Mouse (Mus musculus) embryo, embryonic 9.5 days (tissue): Measurements from ENCODE around the gene Hist1h3a.
"Not testable (repeated sequence)": the region's sequence is repeated elsewhere in the genome, so short reads cannot be mapped to it uniquely, and the experiment has no call there.

ENCODE experiments used
- DNase-seq: peaks from one replicate; pipeline ENCODE4 v3.0.0-alpha.2; 2017; ENCODE audit errors: extremely low spot score

Hist1h3a gene

DNA sequence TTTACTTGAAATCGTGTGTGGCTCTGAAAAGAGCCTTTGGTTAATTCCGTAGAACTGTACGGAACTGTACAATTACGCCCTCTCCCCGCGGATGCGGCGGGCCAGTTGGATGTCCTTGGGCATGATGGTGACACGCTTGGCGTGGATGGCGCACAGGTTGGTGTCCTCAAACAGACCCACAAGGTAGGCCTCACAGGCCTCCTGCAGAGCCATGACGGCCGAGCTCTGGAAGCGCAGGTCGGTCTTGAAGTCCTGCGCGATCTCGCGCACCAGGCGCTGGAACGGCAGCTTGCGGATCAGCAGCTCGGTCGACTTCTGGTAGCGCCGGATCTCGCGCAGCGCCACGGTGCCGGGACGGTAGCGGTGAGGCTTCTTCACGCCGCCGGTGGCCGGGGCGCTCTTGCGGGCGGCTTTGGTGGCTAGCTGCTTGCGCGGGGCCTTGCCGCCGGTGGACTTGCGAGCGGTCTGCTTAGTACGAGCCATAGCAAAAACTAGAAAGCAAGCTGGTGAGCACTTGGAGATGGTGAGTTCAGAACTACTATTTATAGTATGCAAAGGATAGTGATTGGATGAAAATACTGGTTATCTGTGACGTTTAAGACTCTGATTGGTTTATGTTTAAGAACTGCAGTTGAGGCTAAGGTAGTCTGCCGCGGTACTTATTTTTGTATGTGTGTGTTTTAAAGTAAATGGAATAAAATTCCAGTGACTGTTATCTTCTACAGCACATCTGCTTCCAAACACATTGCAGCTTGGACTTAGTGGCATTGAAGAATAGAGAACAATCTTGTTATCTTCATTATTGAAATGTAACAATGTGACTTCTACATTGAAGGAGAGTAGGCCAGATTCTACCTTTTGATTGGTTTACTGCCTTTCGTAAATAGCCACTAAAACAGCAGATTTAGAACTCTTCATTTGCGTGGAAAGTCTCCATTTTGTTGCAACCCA, at the start of gene Hist1h3a:
Gene Hist1h3a (minus strand): TSS at position 516 of the 951 bp plus-strand sequence.
- peak; percentile 90 for DNase-seq

DNA sequence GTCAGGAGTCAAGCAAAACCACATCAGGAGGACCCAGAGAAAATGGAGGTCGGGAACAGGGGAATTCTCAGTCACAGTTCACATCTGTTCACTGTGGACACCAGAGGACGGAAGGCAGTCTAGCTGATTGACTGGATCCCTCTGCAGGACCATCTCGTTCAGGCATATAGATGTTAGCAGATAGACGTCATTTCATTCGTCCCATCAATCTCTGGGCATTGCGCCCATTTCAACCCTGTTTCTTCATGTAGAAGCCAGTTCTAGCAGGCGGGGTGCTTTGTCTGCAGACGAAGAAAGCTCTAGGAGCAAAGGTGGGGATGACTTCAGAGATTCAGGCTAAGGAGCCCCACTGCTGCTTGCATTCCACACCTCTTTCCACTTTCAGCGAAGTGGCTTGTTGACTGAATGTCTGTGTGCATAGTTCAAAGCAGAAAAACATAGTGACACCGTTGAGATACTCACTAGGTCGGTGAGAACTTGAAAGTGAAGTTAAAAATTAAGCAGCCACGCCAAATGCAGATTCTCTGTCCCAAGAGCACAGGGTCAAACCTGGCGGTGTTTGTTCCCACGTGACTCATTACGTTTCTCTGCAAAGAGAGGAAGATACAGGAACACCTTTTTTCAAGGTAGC, 44.4 kb upstream of the Hist1h3a start, which contains the start of gene Slc17a2:
Gene Slc17a2 (plus strand): TSS at position 572 of the 631 bp plus-strand sequence.
- DNase-seq = no peak

DNA sequence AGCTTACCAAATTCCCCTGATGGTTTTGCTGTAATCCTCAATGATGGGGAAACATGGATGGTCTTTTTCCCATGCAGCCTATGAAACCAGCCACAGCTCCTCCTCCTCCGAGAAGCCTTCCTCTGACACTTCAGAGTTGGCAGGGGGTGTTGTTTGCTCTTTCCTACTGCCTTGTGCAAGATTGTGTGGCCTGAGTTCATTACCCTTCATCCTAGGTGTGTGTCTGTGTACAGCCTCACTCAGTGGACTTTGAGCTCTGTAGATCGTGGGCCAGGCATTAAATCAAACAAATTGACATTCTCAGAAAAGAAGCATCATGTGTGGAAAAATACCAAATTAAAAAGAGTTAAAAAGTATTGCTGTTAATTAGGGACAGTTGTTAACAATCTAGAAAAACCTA, 42.3 kb upstream of the Hist1h3a start:
- no peak for DNase-seq

DNA sequence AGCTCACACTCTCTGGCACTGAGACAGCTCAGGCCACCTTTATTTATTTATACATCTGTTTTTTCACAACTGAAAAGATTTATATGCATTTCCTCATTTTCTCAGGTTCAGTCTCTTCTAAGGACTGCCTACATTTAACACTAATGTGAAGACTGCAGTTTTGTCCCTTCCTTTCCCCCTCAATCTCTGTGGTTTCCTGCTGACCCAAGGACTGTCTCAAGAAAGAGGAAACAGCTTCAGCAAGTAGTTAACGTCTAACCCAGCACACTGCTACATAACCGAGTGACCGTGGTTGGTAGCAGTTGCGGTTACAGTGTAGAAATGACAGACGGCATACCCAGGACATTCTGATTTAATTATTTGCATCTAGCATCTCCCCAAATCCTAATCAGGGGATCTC, 37.2 kb upstream of the Hist1h3a start:
- DNase-seq = no peak

DNA sequence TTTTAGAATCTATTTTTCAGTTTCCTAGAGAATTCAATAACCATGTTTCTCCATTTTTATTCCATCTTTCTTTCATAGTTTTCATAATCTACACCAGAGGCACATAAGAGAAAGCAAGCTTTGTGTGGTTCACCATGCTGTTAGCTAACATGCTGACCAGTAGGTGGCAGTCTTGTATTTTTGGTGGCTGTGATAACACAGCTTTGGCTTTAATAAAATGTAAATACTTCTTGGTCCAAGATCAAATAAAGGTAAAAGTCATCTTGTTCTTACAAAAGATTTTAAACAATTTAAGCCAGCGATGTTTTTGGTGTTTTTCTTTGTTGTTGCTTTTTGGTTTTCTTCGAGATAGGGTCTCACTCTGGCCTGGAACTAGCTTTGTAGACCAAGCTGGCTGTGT, 30.3 kb upstream of the Hist1h3a start:
- DNase-seq = peak; percentile 51

DNA sequence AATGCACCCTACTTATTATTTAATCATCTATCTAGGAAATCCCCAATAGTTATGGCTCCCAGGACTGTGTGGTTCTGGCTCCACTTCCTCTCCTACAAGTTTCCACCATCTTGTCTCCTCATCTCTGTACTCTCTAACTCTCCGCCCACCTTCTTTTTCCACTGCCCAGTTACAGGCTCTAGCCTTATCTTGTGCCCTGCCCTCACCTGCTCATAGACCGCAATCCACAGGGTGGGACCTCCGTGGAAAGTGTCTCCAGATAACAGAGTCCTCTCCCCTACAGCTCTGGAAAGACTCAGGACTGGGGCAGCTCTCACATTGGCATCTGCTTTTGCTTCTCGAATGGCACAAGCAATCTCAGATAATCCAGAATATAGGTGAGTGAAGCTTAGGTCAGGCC, 16.8 kb upstream of the Hist1h3a start:
- no peak for DNase-seq

DNA sequence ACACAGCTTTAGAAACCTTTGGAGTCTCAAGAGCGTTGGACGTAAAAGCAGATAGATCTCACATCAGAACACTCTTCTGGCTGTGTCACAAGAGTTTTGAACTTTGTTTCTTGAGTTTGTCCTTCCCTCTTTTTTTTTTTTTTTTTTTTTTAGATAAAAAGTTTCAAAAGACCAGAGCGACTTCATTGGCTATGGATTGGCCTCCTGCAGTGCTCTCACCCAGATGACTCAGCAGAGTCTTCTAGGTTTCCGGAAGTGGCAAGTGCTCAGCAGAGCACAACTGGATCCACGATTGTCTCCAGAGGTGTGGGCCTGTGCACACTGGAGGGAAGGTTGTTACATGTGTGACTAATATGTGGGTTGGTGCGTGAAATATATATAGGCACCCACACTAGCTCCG, 16.2 kb upstream of the Hist1h3a start:
- DNase-seq = no peak

DNA sequence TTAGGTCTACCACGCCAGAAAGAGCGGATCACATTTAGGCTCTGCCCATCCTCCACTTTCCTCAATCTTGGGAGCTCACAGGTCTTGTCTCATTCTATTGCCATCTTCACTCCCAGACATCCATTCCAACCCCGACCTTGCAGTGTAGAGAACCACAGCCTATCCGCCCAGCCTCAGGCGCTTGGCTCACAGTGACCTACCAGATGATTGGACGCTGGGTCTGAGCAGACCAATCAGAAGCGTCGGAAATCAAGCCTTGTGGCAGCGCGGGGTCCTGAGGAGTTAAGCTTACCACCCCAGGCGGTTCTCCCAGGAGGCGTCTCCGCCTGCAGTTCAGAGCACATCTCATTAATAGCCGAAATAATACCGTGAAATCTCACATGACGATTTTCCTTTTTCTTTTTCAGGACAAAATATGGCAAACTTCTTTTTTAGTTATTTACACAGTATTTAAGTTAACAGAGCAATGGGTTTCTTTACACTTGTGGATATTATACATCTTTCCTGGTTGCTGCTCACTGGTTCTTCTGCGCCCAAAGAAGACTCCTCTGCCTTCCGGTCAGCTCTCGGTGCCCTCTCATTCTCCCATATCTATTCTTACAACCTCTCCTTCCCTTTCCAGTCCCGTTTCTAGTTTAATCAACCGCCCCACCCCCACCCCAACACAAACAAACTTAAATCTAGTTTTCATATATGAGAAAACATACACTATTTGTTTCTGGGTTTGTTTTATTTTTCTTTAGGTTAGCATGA, 10.6 kb upstream of the Hist1h3a start:
- peak; percentile 64 for DNase-seq

DNA sequence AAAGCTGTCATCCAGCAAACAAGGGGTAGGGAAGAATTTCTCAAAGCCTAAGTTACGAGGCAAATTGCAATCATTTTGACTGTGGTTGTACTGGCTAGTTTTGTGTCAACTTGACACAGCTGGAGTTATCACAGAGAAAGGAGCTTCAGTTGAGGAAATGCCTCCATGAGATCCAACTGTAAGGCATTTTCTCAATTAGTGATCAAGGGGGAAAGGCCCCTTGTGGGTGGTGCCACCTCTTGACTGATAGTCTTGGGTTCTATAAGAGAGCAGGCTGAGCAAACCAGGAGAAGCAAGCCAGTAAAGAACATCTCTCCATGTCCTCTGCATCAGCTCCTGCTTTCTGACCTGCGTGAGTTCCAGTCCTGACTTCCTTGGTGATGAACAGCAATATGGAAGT, 7.4 kb upstream of the Hist1h3a start, which contains the start of gene Trim38:
Gene Trim38 (plus strand): TSS at position 301 of the 400 bp plus-strand sequence.
- not testable (repeated sequence) for DNase-seq

DNA sequence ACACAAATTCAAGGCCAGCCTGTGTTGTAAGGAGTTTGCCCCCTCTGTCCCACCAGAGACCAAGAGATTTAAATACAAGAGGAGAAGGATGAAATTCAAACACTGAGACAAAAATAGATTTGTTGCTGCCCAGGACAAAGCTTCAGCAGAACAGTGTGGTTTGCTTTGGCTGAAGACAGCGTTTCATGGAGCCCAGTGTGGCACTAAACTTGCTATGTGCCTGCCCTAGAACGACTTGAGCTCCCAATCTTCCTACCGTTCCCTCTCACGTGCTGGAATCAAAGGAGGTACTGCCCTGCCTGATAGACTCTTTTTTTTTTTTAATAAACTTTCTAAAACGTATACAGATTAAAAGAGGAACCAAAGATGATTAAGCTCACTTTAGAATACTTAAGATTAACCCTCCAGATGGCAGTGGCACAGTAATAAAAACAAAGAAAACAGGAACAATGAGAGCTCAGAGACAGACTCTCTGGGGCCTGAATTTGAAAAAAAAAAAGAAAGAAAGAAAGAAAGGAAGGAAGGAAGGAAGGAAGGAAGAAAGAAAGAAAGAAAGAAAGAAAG, 6.7 kb upstream of the Hist1h3a start:
- no peak for DNase-seq

DNA sequence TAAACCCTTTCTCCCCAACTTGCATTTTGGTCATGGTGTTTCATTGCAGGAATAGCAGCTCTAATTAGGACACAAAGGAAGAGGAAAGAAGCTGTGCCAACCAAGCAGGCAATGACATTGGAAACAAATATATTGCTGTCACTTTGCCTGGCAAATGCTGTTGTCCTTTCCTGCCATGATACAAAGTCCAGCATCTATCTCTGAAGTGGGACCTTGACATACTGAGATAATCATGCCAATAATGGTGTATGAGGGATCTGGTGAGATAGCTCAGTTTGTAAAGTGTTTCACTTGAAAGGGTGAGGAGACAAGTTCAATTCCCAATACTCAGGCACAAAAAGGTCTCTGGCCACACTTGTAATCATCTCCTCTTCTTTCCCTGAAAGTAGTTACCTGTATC, 4.6 kb upstream of the Hist1h3a start:
- DNase-seq = no peak

DNA sequence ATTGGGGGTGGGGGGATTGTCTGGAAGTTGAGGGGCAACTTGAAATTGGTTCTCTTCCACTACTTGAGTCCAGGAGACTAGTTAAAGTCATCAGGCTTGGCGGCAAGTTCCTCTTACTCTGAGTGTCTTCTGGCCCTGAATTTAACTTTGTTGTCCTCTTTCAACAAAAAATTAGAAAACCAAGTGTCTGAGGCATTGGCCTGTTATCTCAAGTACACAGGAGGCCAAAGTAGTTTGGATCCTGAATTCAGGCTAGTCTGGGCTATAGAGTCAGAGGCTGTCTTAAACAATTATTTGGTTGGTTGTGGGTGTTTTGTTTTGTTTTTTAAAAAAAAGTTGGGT, 3.0 kb upstream of the Hist1h3a start:
- no peak for DNase-seq

DNA sequence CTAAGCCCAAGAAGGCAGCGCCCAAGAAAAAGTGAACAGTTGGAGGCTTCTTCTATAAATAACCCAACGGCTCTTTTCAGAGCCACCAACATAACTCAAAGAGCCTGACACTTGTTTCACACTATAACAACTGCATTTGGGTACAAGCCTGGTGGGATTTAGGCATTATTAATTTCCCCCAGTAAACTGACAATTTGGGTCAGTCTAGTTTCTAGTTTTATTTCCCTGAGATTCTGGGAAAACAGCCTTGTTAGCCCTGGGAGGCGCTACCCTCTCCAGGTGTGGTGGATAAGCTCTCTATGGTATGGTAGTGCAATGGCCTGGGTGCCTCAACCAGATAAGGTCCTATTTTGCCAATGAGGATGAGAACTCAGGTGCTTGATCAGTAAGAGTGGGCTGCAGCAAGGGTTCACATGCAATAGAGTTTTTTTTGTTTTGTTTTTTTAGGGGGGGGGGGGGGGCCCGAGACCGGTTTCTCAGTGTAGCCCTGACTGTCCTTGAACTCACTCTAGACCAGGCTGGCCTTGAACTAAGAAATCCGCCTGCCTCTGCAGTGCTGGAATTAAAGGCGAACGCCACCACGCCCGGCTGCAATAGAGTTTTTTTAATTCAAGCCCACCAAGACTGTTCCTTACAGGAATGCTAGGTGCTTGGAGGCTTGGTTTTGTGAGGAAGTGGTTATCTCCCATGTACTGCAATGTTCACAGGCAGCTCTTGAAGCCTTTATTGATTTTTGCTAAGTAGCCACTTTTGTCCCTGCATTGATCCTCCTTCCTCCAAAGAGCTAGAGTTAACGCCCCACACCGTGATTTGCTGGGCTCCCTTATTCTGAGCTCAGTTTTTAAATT, 2.4 kb upstream of the Hist1h3a start:
- peak; percentile 70 for DNase-seq

DNA sequence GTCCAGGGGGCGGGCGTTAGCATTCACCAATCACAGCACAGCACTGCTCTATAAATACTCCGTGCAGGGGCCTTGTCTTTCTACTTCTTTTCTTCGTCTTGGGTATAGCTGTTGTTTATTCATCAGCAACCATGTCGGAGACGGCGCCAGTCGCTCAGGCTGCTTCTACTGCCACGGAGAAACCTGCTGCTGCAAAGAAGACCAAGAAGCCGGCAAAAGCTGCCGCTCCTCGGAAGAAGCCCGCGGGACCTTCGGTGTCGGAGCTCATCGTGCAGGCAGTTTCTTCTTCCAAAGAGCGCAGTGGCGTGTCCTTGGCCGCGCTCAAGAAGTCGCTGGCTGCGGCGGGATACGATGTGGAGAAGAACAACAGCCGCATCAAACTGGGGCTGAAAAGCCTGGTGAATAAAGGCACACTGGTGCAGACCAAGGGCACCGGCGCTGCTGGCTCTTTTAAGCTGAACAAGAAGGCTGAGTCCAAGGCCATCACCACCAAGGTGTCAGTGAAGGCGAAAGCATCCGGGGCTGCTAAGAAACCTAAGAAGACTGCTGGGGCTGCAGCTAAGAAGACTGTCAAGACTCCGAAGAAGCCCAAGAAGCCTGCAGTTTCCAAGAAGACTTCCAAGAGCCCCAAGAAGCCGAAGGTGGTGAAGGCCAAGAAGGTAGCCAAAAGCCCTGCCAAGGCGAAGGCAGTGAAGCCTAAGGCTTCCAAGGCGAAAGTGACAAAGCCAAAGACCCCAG, 1.6 kb upstream of the Hist1h3a start, which contains the start of gene Hist1h1a:
Gene Hist1h1a (plus strand): TSS at position 81 of the 738 bp plus-strand sequence.
- DNase-seq = peak; percentile 95

DNA sequence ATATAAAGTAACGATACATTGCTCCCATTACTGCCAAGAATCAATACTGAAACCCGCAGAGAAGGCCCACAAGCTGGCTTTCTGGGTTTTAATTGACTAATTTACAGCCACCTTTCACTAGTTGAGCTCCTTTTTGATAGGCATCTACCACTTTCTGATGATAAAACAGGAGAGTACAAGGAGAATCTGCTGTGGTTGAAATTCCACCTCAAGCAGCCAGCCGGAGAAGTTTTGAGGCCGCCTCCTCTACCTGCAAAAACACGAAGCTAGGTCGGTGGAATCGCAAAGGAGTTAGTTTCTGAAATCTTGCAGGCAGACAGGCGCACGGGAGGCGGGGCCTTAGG, 1.0 kb upstream of the Hist1h3a start:
- DNase-seq = no peak

DNA sequence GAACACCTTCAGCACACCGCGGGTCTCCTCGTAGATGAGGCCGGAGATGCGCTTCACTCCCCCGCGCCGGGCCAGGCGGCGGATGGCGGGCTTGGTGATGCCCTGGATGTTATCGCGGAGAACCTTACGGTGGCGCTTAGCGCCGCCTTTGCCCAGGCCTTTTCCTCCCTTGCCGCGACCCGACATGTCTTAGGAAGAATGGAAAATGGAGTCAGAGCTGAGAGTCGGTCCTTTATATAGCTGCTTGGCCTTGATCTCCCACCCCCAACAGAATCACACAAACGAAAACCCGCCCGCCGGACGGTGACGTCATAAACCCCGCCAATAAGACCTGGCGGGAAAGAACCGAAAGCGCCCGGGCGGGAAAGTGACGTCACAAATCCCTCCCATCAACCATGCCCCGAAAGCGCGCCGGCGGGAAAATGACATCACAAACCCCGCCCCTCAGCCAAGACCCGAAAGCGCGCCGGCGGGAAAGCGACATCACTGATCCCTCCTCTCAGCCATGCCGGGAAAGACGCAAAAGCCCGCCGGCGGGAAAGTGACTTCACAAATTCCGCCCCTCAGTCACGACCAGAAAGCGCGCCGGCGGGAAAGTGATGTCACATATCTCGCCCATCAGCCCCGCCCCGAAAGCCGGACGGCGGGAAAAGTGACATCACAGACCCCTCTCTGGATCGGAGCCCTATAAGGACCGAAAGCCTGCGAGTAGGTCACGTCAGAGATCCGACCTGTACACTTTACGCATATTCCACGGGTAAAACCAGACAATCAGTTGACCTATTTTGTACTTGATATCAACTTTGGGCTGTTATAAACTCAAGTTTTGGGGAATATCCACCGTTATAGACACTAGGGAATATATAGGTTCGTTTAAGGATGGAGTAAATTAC, 968 bp downstream of the Hist1h3a start, which contains the start of gene Hist1h4a:
Gene Hist1h4a (minus strand): TSS at position 259 of the 893 bp plus-strand sequence.
- peak; percentile 100 for DNase-seq

DNA sequence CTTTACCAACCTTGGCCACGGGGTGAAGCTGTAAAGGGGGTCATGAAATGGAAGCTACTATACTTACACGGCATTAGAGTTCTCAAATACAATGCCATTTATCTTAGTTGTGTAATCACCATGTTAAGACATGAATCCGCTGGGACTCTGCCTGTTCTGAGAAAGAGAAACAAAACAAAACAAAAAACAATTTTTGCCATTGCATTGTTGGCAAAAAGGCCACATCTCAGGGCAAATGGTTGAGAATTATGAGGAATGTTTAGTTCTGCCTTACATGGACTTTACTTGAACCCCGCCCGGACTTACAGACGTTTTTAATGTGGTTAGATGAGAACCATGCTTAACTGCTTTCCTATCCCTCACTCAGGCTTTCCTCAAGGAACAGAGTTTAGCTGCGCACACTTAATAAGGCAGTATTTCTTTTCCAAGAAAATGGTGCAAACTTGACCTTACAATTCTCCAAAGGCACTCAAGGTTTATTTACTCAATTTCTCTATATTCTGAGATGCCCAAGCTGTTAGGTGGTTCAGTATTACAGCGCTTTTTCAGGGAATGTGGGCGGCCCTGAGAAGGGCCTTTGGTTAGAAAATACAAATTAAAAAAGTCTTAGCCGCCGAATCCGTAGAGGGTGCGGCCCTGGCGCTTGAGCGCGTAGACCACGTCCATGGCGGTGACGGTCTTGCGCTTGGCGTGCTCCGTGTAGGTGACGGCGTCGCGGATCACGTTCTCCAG, 1.8 kb downstream of the Hist1h3a start:
- peak; percentile 72 for DNase-seq

DNA sequence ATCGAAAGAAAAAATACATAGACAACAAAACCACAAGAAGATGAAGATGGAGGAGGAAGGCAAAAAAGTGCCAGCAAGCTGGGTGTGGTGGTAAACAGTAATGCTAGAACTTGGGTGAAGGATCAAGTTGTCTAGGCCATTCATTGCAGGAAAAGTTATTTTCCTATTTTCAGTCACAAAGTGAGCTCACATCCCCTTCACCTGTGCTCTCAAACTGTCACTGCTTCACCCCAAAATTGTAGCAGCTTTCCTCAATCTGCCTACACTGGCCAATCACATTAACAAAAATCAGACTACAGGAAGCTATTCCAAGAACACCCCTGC, 2.3 kb downstream of the Hist1h3a start:
- no peak for DNase-seq
